In the genomic region with DNA sequence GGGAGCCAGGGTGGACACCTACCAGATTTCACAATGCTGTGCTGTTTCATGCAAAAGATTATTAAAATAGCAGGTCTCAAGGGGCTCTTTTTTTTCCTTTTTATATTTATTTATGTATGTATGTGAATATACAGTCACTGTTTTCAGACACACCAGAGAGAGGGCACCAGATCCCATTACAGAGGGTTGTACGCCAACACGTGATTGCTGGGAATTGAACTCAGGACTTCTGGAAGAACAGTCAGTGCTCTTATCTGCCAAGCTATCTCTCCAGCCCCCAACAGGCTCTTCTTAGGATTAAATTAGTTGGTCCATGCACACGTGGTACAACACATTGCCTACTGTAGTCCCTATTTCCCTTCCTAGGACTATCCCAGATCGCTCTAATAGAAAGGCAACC, we compare ENCODE assay signal across 15 mouse cellular contexts.
"Had no signal": no experiment of that assay in that cellular context is flagged by ENCODE, and none has a peak within 500 bp of the region (broad histone marks: within the 10 kb centered on the region; RNA-seq: fewer than 3 reads in every experiment).

No protein-coding gene starts in this region.

- H3K27me3 ChIP-seq: neural tube, embryonic 13.5 days; neural tube, embryonic 15.5 days; stomach, embryonic 15.5 days had no signal

- H3K9ac ChIP-seq: neural tube, embryonic 13.5 days; neural tube, embryonic 15.5 days; stomach, embryonic 15.5 days had no signal

- H3K9me3 ChIP-seq: neural tube, embryonic 13.5 days; neural tube, embryonic 15.5 days; stomach, embryonic 15.5 days had no signal

- H3K4me3 ChIP-seq: neural tube, embryonic 13.5 days; neural tube, embryonic 15.5 days; stomach, embryonic 15.5 days had no signal

- H3K4me1 ChIP-seq: neural tube, embryonic 13.5 days; neural tube, embryonic 15.5 days; stomach, embryonic 15.5 days had no signal

- H3K36me3 ChIP-seq: neural tube, embryonic 13.5 days; neural tube, embryonic 15.5 days; stomach, embryonic 15.5 days had no signal

- DNase-seq: right cerebral cortex, adult 18-20 months; right cerebral cortex, postnatal 14 days; right cerebral cortex, postnatal 25 days; right cerebral cortex, postnatal 4 days; spleen, adult 18-20 months; thymus, adult 18-20 months; thymus, adult 2 months; thymus, postnatal 14 days; thymus, postnatal 25 days; thymus, postnatal 36 days; thymus, postnatal 4 days had no signal

- H3K27ac ChIP-seq: neural tube, embryonic 13.5 days; neural tube, embryonic 15.5 days; stomach, embryonic 15.5 days; stomach, postnatal 0 days had no signal

- H3K4me2 ChIP-seq: neural tube, embryonic 13.5 days; neural tube, embryonic 15.5 days; stomach, embryonic 15.5 days had no signal
